Mouse (Mus musculus) heart, postnatal 36 days (tissue): ENCODE measurements around the gene Gpr156. TPM values are rescaled to one million over a fixed set of nuclear protein-coding genes. Genes with fewer than 3 reads are reported as not detected.

Experiments
- DNase-seq, 2 experiments: peaks; one replicate each; pipeline ENCODE4 v3.0.0; 2021 to 2022
- intact Hi-C: fragments of 180-260 bp; cut with DNase I; formaldehyde crosslinking; loops from one replicate; pipeline ENCODE4 v1.15.1; 2025
- total RNA-seq, 2 experiments: library from RNA; stranded (reverse); gene quantifications; 2 replicates each; pipeline ENCODE4 v1.2.3; 2021

Gene Gpr156
- not detected for total RNA-seq

DNA sequence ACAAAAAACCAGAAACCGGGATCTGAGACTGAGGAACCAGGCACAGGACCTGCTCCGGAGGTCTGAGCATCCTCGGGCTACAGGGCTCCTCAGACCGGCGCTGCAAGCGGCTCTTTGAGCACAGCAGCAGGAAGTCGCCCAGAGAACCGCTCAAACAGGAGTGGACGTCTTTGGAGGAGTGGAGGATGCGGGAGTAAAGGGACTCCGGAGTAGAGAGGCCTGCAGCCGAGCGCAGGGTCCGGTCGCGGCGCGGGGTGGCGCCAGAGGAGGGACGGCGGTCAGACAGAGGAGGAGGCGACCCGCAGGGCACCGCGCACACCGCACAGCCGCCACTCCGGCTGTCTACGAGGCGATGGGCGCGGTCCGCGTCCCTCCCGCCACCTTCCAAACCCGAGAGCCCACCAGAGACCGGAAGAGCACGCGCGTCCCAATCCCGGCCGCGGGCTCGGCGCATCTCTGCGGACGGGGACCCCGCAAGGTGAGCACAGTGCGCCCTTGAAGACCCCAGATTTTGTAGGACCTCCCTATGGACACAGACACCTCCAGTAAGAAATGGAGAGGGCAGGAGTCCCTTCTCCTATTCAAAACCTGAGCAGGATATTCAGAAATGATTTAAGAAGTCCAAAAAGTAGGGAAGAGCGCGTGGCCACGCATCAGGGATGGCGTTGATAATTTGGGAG, at the start of gene Gpr156:
Gene Gpr156, plus strand, starts transcription at position 359 of the 680 bp plus-strand sequence.
- peak; percentile 41 to 44 for DNase-seq
- intact Hi-C loops: no loop called here

DNA sequence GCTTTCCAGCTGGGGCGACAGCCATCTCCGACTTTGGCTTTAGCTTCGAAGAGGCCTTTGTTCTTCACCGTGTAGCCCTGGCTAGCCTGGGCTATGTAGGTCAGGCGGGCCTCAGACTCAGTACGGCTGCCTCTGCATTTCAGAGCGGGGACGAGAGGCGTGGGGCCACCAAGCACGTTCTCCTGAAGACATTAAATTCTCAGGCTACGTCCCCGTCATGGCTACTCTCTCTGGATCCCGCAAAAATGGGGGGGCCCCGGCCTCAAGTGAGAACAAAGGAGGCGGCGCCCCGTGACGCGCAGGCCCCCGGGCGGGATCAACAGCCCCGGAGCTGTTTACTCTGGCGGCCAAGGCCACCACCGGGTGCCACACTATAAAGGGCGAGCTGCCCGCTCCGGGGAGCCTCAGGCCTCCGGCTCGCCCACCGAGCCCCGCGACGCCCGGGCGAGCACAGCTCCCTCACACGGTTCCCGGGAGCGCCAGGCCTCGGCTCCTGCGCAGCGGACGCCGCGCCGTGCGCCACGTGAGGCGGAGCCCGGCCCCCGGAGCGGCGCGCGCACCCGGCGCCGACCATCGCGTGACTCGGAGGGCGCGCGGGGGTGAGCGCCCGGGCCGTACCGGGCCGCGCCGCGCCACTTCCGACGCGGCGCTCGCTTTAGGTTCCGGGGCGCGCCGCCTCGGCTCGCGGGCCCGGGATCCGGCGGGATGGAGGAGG, 48.3 kb upstream of the Gpr156 start, which contains the start of gene Lrrc58:
Gene Lrrc58, plus strand, starts transcription at position 599 of the 715 bp plus-strand sequence.
- intact Hi-C loops: loop anchor here (2.0 to 5.0 kb wide), 4 partner anchors 15 to 219 kb away; partner anchors contain the start of gene Gsk3b
- peak; percentile 84 to 92 for DNase-seq

DNA sequence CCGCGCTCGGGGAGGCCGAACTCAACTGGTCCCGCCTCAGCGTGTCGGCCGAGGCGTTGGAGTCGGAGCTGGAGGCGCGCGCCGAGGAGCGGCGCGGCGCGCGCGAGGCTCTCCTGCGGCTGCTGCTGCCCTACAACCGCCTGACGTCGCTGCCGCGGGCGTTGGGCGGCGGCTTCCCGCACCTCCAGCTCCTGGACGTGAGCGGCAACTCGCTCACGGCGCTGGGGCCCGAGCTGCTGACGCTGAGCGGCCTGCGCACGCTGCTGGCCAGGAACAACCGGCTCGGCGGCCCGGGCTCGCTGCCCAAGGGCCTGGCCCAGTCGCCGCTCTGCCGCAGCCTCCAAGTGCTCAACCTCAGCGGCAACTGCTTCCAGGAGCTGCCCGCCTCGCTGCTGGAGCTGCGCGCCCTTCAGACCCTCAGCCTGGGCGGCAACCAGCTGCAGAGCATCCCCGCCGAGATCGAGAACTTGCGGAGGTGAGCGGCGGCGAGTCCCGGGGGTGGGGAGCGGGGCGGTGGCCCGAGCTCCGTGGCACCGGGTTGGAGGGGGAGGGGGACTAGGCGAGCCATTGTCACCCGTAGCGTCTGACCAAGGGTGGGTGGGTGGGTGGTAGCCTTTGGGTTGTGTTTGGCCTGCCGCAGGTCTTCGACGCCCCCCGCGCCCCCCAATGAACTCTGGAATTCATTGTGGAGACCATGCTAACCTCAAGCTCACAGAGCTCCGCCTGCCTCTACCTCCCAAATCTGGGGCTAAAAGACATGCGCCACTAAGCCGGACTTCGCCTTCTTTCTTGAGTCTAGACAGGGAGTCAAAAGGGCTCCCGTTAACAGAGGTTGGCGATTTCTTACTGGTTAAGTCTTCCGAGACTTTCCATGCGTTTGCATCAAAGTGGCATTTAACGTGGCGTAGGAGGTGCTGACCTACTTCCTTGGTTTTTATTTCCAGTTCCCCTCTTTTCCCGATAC, 47.5 kb upstream of the Gpr156 start:
- intact Hi-C loops: loop anchor here (2.0 to 5.0 kb wide), 4 partner anchors 16 to 219 kb away; partner anchors contain the start of gene Gsk3b
- peak in 1 of 2 experiments; percentile 61 for DNase-seq

DNA sequence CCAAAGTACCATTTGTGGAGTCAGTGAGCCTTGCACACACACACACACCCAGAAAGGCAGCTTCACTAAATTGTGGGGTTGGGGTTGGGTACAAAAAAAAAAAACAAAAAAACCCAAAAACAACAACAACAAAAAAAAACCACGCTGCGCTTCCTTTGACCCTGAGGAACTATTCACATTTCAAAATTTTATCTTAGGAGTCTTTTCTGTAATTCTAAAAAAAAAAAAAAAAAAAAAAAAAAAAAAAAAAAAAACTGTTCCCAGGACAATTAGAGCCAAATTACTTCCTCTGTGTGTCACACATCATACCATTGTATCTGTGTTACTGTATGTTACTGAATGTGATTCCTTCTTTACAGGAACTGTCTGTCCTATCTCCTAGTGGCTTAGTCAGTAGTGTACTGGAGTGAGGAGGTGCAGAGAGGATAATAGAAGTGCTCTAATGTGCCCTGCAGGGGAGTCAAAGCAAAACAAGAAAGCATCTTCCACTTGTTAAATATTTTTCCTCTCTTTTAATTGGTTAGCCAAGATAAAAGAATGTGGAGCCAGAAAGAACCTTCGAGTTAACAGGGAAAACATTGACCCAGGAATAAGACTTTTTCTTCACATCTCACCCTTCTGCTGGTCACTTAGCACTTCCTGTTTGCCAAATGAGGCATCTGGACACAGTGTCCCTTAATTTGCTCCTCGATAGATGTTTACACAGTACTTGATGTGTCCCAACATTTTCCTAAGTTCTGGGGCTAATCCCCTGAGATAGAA, 46.6 kb upstream of the Gpr156 start:
- no peak for DNase-seq
- intact Hi-C loops: loop anchor here (2.0 to 5.0 kb wide), 5 partner anchors 17 to 218 kb away; partner anchors contain the start of gene Gsk3b

DNA sequence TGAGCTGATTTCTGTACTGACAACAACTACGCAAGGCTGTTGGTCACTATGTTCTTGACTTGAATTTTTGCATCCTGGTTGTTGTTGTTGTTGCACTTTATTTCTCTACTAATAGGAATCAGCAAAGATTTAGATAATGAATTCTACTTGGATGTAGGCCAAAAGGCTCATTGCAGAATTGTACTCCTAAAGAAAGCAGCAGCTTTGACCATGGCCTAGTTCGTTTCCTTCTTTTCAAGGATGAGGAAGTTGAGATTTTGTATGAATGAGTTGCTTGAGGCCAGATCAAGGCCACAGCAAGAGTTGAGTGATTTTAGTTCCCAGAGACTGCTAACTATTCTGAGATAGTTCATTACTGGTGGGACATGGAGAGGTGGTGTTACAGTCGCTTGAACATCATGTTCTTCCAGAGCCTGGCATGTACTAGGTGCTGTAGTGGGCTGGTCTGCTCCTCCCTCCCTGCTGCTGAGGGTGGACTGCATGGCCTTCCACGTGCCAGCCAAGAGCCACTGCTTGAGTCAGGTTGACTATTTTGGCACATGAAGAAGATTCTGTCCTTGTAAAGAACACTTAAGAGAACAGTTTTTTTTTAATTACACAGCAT, 45.1 kb upstream of the Gpr156 start:
- DNase-seq: peak in 1 of 2 experiments; percentile 23
- intact Hi-C loops: loop anchor here (5.0 kb wide), 1 partner anchor 54 kb away; no protein-coding TSS in a partner anchor

DNA sequence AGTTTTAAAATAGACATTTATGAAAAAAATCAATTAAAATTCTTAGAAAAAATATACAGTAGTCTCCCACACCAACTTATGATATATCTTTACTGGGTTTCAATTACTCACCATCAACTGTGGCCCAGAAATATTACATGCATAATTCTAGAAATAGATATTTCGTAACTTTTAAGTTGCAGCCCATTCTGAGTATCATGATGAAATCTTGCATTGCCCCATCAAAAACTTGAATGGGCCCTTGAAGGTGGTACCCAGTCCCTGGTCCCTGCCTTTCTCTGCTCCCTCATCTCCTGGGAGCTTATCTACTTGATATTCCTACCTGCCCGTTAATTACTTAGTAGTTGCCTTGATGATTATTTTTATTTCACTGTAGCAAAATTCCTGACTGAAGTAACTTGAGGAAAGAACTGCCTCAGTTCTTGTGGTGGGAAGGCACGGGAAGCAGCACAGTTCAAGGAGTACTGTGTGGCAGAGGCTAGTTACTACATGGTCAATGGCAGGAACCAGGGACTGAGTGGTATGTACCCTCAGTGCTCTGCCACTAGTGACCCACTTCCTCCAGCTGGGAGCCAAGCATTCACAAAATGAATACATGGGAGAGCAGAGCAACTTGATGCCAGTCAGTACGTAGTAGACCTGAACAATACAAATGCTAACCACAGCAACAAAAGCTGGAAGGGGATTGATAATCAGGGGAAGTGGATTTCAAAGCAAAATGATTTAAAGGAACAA, 41.6 kb upstream of the Gpr156 start:
- intact Hi-C loops: loop anchor here (5.0 kb wide), 1 partner anchor 57 kb away; no protein-coding TSS in a partner anchor
- DNase-seq: no peak

DNA sequence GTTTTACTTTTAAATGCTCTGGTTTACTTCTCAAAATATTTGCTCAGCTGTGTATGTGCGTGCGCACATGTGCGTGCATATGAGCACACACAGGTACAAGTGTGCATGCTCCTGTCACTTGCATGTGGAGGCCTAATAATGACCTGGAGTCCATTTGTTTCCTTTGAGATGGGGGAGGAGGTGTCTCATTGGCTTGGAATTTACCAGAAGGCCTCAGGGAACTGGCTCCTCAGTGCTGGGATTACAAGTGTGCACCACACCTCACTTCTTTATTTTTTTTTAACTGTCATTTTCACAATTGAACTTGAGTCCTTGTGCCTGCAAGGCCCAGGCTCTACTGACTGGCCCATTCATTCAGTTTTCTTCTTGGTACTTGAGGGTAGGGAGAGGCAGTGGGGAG, 38.9 kb upstream of the Gpr156 start:
- intact Hi-C loops: no loop called here
- no peak for DNase-seq

DNA sequence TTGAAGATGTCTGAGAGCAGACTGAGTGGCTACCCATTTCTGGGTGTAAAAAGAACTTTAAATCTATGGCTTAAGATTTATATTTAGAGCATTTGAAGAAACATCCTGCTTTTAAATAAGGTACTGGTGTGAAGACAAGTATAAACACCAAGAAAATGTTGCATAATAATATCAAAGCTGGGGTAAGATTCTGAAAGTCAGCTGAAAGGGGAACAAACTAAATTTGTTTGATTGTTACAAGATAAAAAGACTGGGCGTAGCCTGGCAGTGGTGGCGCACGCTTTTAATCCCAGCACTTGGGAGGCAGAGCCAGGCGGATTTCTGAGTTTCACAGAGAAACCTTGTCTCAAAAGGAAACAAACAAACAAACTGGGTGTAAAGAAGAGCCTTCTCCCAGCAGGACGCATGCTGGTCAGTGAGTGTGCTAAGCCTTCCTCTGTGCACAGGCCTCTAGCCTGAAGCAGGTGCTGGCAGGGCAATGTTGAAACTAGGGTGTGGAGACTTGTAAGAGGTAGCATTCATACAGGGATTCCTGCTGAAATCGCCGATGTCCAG, 37.3 kb upstream of the Gpr156 start:
- DNase-seq: no peak
- intact Hi-C loops: no loop called here

DNA sequence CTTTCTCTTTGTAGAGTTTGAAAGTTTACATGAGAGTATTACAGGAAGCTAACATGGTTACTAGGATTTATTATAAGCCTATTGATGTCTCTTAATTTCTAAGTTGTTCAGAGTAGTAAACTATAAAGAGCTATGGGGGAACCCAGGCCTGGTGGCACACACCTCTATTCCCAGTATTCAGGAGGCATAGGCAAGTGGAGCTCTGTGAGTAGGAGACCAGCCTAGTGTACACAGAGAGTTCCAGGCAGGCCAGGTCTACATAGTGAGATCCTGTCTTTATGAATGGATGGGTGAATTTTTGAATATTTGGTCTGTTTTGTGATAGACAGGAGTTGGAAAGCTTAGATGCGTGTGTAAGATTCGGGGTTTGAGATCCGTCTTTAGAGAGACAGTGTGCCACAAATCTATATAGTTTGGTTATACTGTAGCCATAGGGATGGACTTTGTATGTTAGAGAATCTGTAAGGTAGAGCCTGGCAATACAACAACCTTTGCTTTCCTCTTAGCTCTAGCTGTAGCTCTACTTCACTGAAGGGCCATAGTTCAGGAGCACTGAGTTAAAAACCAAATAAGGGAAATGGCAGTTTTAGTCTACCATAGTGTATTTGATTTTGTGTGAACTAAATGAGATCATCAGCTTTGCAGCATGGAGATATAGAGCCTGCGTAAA, 36.4 kb upstream of the Gpr156 start:
- DNase-seq: no peak
- intact Hi-C loops: no loop called here

DNA sequence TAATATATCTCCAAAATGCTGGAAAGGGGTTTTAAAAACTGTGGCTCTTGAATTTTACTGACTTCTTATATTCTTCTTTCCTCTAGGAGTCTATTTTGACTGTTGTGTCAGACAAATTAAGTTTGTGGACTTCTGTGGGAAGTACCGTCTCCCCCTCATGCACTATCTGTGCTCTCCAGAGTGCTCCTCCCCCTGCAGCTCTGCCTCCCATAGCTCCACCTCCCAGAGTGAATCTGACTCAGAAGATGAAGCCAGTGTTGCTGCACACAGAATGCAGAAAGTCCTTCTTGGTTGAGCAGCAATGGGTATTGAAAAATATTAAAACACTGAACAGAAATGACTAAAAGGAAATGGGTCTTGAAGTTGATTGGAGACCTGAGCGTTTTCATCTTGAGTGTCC, 35.1 kb upstream of the Gpr156 start:
- intact Hi-C loops: no loop called here
- no peak for DNase-seq

DNA sequence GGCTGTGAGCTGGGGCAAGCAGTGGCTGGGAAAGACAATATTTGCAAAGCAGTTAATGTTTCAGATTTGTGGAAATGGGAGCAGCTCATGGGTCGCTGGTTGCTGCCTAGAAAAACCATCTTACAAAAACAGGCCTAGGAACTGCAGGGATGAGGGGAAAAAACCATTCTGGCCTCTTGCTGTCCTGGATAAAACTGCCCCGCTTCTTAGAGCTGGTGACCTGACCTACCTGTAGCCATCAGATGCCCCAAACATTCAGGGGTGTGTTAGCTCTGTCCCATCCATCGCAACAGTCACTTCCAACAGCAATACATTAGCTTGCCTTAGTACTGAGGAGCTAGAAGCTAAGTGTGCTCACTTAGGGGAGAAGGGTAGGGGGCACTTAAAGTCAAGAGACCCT, 27.3 kb upstream of the Gpr156 start:
- DNase-seq: no peak
- intact Hi-C loops: no loop called here

DNA sequence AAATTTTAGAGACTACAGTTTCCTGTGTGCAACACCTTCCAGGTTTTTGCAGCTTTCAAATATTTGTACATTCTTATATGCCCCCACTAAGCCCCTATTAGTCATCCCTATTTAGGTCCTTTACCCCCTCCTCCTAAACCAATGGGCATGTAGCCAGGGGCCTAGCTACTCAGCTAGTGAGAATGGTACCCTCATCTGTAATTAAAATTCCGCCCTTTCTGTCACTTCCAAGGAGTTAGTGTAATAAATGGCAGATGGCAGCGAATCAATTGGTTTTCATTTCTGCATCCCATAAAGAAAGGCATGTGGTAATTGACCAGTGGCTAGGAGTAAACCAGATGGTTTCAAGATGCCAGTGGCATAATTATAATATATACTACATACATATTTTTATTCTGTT, 23.6 kb upstream of the Gpr156 start:
- intact Hi-C loops: no loop called here
- no peak for DNase-seq

DNA sequence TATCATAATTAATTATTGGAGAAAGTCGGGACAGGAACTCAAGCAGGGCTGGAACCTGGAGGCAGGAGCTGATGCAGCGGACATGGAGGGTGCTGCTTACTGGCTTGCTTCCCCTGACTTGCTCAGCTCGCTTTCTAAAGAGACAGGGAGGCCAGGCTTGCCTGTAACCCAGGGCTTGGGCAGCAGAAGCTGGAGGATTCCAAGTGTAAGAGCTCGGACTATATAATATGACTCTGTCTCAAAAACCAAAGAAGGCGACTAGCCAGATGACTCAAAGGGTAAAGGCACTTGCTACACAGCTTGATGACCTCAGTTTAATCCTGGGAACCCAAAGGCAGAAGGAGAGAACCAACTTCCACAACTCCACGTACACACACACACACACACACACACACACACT, 22.9 kb upstream of the Gpr156 start:
- no peak for DNase-seq
- intact Hi-C loops: no loop called here

DNA sequence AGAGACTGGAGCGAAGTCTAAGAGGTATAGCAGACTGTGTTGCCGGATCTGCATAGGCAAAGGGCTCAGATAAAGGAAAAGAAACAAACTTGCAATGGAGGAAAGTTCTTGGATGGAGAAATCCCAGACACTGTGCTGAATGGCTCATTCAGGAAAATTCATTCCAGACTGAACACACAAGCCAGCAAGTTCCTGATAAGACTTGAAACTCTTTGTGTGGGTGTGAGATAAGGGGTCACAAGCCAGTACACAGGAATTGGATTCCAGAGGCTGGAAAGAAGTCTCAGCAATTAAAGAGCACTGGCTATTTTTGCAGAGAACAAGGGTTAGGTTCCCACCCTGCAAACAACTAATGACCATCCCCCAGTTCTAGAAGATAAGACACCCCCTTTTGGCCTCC, 22.4 kb upstream of the Gpr156 start:
- no peak for DNase-seq
- intact Hi-C loops: no loop called here

DNA sequence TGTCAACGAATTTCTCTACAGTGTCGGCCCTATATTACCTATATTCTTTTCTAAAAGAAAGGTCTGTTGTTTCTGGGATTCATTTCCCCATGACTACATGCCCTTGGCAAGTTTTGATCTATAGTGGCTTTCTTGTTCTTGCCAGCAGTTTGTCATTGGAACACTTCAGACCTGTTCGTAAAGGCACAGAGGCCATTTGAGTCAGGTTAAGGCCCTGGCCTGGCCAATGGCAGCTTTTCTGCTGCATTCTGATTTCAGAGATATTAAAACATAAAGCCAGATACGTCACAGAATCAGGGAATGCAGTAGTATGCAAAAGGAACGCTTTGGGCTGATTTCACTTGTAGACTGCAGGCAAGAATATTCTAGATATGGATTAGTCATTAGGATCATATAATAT, 17.5 kb upstream of the Gpr156 start:
- intact Hi-C loops: no loop called here
- DNase-seq: no peak

DNA sequence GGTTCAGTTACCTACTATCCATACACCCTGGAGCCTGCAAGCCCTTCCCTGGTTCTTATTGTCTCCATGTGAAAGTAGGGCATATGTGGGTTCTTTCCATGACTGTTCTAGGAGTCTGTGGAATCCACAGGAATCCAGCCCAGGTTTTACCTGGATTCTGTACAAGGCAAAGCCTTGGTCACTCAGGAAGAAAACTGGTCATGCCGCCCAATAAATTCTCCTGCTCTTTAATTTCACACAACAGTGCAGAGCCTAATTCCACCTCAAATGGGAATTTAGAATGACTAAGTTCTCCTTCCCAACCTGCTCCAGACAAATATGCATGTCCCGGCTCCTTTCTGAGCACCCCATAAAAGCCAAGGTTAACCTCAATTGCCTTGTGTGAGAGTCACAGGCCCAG, 16.9 kb upstream of the Gpr156 start:
- no peak for DNase-seq
- intact Hi-C loops: no loop called here

DNA sequence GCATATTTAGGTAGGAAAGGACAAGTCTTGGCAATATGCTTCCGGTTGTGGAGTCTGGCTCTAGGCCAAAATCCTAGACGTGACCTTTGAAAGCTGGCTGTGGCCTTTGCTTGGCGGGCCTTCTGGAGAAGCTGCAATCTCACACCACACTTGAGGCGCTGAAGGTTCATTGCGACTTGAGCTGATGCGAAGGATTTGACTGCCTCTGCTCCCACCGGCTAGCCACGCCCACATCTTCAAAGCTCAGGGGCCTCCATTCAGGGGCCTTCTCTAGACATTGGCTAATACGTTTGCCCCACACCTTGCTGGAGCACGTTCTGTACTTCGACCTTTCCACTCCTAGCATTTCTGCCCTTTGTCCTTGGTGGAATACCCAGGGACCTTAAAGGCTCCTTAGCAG, 15.0 kb upstream of the Gpr156 start:
- intact Hi-C loops: no loop called here
- DNase-seq: no peak

DNA sequence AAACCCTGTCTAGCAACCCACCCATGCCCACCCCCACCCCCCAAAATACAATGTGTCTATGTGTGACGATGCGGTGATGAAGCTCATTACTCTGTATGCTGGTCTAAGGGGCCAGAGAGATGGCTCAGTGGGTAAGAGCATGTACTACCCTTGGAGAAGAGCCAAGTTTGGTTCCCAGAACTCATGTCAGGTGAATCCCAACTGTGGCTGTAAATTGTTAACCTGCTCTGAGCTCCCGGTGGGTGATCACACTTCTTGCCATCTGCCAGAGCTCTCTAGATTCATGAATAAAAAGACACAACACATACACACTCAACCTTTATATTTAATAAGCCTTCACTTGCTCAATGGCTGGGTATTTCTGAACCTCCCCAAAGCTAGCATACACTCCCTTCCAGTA, 9.8 kb upstream of the Gpr156 start:
- DNase-seq: no peak
- intact Hi-C loops: no loop called here
